Mouse (Mus musculus) left cerebral cortex, adult 2 months (tissue): ENCODE results near the gene Dph1. TPM values are rescaled to one million over a fixed set of nuclear protein-coding genes. Genes with fewer than 3 reads are reported as not detected.
"Not testable (repeated sequence)": the region's sequence is repeated elsewhere in the genome, so short reads cannot be mapped to it uniquely, and the experiment has no call there.

Experiments
- DNase-seq, 2 experiments: peaks; one replicate each; pipeline ENCODE4 v3.0.0; 2021 to 2022; ENCODE audit warnings: low spot score in 2 of 2, mixed read lengths in 1 of 2; ENCODE audit errors: extremely low spot score in 1 of 2
- H3K27ac ChIP-seq: fragments of 200-600 bp; 2 replicates; pipeline ENCODE4 v1.8.1; 2022
- H3K4me3 ChIP-seq: fragments of 200-600 bp; 2 replicates; pipeline ENCODE4 v1.8.1; 2022
- CTCF ChIP-seq: fragments of 200-600 bp; IDR thresholded peaks from 2 replicates; pipeline ENCODE4 v1.8.1; 2022; ENCODE audit warnings: antibody characterized with exemption, mild to moderate bottlenecking, moderate library complexity
- intact Hi-C: fragments of 180-260 bp; cut with DNase I; formaldehyde crosslinking; loops from one replicate; pipeline ENCODE4 v1.15.1; 2025
- total RNA-seq, 2 experiments: library from RNA; stranded (reverse); gene quantifications; 2 replicates each; pipeline ENCODE4 v1.2.3; 2021

Dph1 gene
- total RNA-seq, 2 experiments from 2014 or later, result 27.9 to 28.9 TPM

DNA sequence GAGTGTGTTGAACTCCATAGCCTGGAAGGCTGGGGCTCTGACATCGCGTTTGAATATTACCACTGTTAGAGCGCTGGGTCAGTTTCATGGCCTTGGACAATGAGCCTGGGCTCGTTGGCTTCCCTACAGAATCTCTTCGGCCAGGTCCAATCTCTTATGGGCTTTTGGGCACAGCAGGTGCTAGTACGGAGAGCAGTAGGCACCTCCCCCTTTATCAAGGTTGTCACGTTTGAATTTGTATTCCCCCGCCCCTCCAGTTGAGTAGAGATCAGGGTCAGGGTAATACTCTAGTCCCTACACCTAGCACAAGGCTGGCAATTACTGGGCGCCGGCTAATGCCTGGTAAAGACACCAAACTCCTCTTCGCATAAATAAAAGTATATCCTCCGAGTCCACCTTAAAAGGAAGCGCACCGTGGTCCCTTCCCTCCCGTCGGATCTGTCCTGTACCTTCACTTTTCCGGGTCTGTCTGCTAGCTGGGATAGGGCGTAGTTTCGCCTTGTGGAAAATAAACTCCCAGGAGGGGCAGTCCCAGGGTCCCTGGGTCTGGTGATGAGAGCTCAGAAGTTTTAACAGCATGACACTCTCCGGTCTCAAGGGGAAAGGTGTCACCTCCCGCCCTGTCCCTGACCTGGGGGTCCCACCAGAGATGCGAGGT is 1.2 kb downstream of the Dph1 start:
- intact Hi-C loops, result loop anchor here (5.0 to 10.0 kb wide), 3 partner anchors 207 to 385 kb away; partner anchors contain the start of gene Tlcd2
- Histone ChIP-seq H3K4me3 (peak overlapping the region; percentile 69), H3K27ac (peak overlapping the region; percentile 69)
- TF ChIP-seq CTCF, result no peak
- DNase-seq, result no peak

DNA sequence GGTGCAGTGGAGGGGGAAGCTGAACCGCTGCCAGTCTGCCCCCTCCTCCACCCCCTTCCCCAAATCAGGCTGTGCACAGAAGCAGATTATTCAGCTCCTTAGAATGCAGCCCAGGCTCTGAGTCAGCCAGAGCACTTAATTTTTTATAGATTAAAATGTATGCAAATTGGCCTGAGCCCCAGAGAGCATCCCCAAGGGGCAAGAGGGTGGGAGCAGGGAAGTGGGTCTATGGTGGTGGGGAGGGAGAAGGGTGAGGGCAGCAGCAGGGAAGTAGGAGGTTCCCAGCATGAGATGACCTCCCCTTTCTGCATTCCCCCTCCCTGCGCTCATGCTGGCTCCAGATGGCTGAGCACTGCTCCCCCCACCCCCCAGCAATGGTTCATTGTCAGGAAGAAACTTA is 6.1 kb downstream of the Dph1 start:
- no peak for TF ChIP-seq CTCF
- DNase-seq, result peak; percentile 46 to 48
- Histone ChIP-seq H3K27ac (peak overlapping the region; percentile 84), H3K4me3 (no peak overlapping the region)
- intact Hi-C loops, result loop anchor here (1.0 to 10.0 kb wide), 3 partner anchors 16 to 390 kb away; no protein-coding TSS in a partner anchor

- no peak for TF ChIP-seq CTCF
- Histone ChIP-seq H3K4me3 (no peak overlapping the region), H3K27ac (peak overlapping the region; percentile 84)
- intact Hi-C loops, result loop anchor here (1.0 to 10.0 kb wide), 3 partner anchors 16 to 390 kb away; no protein-coding TSS in a partner anchor
- peak in 1 of 2 experiments; percentile 55 for DNase-seq
These were observed 6.5 kb downstream of the Dph1 start for GRCm38 (mm10) chr11:75184573-75184972.

DNA sequence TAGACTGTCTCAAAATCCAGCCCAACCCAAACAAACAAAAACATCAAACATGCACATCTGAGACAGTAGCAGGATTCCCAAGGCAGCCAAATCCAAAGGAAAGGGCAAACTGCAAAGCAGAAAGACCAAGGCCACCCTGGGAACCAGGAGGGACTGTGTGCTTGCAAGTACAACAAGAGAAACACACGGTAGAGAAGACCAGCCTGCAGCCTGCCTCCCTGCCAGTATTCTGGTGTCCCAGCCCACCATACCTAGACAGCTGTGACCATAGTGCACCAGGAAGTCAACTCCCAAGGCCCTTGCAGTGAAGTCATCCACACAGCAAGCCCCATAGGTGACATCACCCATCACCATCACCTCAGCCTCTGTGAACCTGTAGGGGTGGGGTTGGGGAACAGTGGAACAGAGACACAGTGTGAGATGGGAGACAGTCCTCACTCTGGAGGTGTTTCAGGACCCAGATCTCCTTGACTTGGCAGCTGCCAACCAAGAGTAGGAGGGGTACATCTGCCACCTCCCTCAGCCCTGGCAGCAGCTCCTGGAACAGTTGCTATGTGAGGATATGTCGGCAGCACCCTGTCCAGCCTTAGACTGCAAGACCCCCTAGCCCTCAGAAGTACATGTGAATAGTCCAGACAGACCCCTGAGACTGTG is 7.0 kb downstream of the Dph1 start:
- H3K27ac ChIP-seq, result peak overlapping the region; percentile 84
- H3K4me3 ChIP-seq, result no peak overlapping the region
- intact Hi-C loops, result loop anchor here (1.0 to 10.0 kb wide), 3 partner anchors 17 to 391 kb away; no protein-coding TSS in a partner anchor
- peak; percentile 58 to 77 for DNase-seq
- no peak for TF ChIP-seq CTCF

- Histone ChIP-seq H3K27ac (peak within 1 kb of the TSS; percentile 84), H3K4me3 (peak within 1 kb of the TSS; percentile 74)
- intact Hi-C loops, result loop anchor here (1.0 to 5.0 kb wide), 4 partner anchors 113 to 334 kb away; partner anchors contain the start of genes Rilp, Scarf1 and Wdr81
- DNase-seq, result peak; percentile 87 to 88
- TF ChIP-seq CTCF, result peak; percentile 98
These were observed 12.3 kb downstream of the Dph1 start, which contains the start of gene Ovca2 for GRCm38 (mm10) chr11:75178672-75179208. Gene Ovca2, minus strand, starts transcription at chr11:75178835.

DNA sequence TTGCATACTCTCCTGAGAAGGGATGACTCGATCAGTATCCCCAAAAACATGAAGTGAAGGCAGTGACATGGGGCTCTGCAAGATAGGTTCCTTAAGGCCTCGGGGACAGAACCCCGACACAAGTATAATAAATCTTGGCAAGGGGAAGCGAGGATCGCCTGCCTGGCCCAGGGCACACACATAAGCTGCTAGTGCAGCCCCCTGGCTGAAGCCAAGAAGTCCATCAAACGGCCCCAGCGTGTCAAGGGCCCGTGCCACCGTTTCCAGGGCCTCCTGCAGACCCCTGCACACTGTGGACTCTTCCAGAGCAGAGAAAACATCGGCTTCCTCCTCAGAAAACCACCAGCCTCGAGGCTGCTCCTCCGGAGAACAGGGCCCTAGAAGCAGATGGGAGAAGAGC is 13.0 kb downstream of the Dph1 start:
- DNase-seq, result peak in 1 of 2 experiments; percentile 37
- intact Hi-C loops, result loop anchor here (2.0 to 5.0 kb wide), 3 partner anchors 213 to 334 kb away; partner anchors contain the start of genes Rilp, Scarf1 and Wdr81
- H3K27ac ChIP-seq, result peak overlapping the region; percentile 84
- H3K4me3 ChIP-seq, result peak overlapping the region; percentile 74
- TF ChIP-seq CTCF, result no peak

- DNase-seq, result not testable (repeated sequence)
- peak overlapping the region; percentile 96 for H3K27ac ChIP-seq
- intact Hi-C loops, result loop anchor here (5.0 kb wide), 1 partner anchor 342 kb away; the partner anchor contains the start of gene Mnt
- H3K4me3 ChIP-seq, result peak overlapping the region; percentile 66
These were observed 16.5 kb downstream of the Dph1 start for GRCm38 (mm10) chr11:75174574-75174973.

- H3K27ac ChIP-seq, result peak overlapping the region; percentile 96
- intact Hi-C loops, result loop anchor here (2.0 to 5.0 kb wide), 2 partner anchors 287 to 341 kb away; partner anchors contain the start of genes Mnt and Tlcd2
- no peak for TF ChIP-seq CTCF
- H3K4me3 ChIP-seq, result peak overlapping the region; percentile 66
- DNase-seq, result no peak
These were observed 17.3 kb downstream of the Dph1 start for GRCm38 (mm10) chr11:75173799-75174165.

DNA sequence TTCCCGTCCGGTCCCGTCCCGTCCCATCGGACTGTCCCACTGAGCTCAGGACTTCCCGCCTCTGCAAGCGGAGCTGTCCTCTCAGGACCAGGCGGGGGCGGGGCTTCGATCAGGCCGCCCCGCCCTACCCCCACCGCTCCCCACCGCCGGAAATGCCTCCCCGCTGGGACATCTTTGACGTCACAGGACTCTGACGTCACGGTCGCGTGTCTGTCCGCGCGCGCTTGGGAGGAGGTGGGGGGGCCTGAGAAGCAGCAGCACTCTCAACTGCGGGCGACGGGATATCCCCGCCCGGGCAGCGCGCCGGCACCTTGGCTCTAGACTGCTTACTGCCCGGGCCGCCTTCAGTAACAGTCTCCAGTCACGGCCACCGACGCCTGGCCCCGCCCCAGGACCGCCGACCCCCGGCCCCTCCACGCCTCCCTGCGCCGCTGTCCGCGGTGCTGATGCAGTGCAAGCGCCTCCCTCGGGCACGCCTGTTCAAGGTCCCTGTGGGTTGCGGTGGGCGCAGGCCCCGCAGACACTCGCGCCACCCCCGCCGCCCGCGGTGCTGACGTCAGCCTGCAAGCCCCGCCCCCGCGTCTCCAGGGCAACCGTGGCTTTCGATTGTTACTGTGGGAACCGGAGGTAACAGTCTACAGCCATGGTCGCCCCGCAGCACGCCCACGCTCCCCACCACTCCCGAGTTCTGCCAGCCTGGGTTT is 17.8 kb downstream of the Dph1 start:
- H3K4me3 ChIP-seq, result peak overlapping the region; percentile 66
- TF ChIP-seq CTCF, result no peak
- intact Hi-C loops, result loop anchor here (2.0 to 5.0 kb wide), 2 partner anchors 288 to 341 kb away; partner anchors contain the start of genes Mnt and Tlcd2
- H3K27ac ChIP-seq, result peak overlapping the region; percentile 96
- peak; percentile 94 to 97 for DNase-seq

- Histone ChIP-seq H3K4me3 (peak overlapping the region; percentile 66), H3K27ac (peak overlapping the region; percentile 96)
- no peak for TF ChIP-seq CTCF
- DNase-seq, result peak; percentile 82 to 84
- intact Hi-C loops, result loop anchor here (2.0 to 5.0 kb wide), 2 partner anchors 288 to 340 kb away; partner anchors contain the start of genes Mnt and Tlcd2
These were observed 18.6 kb downstream of the Dph1 start for GRCm38 (mm10) chr11:75172151-75173094.
